Mouse (Mus musculus): ENCODE data around the gene Eva1a.

DNA sequence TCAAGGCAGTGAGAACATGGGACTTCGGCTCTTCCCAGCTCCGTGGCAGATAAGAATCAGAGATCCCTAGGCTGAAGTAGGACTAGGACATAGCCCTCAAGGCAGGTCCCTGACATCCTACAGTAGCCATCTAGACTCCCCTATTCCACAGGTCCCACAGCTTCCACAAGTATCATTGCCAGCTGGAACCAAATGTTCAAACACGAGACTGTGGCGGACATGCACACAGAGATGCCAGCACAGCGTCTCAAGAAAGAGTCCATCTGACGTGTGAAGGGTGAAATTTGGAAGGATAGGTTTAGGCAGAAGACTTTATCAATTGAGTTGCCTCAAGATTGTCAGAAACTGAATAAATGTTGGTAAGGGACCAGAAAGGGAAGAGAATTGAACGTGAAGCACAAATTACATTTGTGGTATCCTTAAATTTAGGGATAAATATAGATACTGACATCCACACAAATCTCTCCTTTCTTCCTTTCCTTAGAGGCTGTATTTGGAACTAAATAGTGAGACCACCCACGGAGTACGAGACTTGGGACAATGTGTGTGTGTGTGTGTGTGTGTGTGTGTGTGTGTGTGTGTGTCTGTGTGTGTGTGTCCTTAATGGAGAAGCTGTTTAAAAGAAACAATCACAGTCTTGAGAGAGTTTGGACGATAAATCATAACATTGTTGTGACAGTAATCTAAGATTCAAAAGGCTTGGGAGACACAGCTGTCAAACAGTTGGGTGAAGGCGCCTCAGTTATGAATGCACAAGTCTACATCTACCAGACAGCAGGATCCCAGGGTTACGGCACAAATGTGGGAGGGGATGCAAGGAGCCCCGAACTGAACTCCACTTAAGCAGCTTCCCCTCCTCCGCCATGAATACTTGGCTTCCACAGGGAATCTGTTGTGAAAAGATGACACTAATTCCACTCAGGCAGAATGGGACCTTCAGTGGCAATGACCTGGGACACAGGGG, 71.6 kb downstream of the Eva1a start:
- TF ChIP-seq GATA1 (IDR thresholded peaks at IDR 0.05; ENCODE audit: borderline replicate concordance, low read length), result no peak
- TF ChIP-seq FLI1 (IDR thresholded peaks at IDR 0.05; ENCODE audit: low read length), result no peak
